Mouse (Mus musculus) embryonic facial prominence, embryonic 14.5 days (tissue): ENCODE results near the gene Poll. TPM values are rescaled to one million over a fixed set of nuclear protein-coding genes. Genes with fewer than 3 reads are reported as not detected.

Experiments used
- ATAC-seq: fragments of 200-750 bp; cut with Nextera tagmentation; 2 replicates; pipeline ENCODE4 v1.8.0; 2017; ENCODE audit warnings: low read depth, moderate number of reproducible peaks, moderate TSS enrichment
- DNase-seq: peaks from one replicate; pipeline ENCODE4 v3.0.0-alpha.2; 2015; ENCODE audit warnings: low spot score
- H3K27ac ChIP-seq: fragments of 300-500 bp; sonication (generic); replicated peaks from 2 replicates; pipeline ENCODE4 v1.5.1; 2014; ENCODE audit warnings: low read depth, mild to moderate bottlenecking, low read length, moderate library complexity
- H3K27me3 ChIP-seq: fragments of 300-500 bp; sonication (generic); replicated peaks from 2 replicates; pipeline ENCODE4 v1.6.1; 2014; ENCODE audit warnings: low read length; ENCODE audit not compliant: control insufficient read depth, insufficient read depth
- H3K36me3 ChIP-seq: fragments of 300-500 bp; sonication (generic); 2 replicates; pipeline ENCODE4 v1.6.1; 2014; ENCODE audit warnings: low read length, mixed read lengths; ENCODE audit not compliant: control insufficient read depth, insufficient read depth
- H3K4me1 ChIP-seq: fragments of 300-500 bp; sonication (generic); 2 replicates; pipeline ENCODE4 v1.6.1; 2014; ENCODE audit warnings: antibody characterized with exemption, low read length; ENCODE audit not compliant: control insufficient read depth, insufficient read depth
- H3K4me2 ChIP-seq: fragments of 300-500 bp; sonication (generic); 2 replicates; pipeline ENCODE4 v1.6.1; 2014; ENCODE audit warnings: low read depth, mild to moderate bottlenecking, low read length, moderate library complexity, mixed read lengths
- H3K4me3 ChIP-seq: fragments of 300-500 bp; sonication (generic); 2 replicates; pipeline ENCODE4 v1.5.1; 2014; ENCODE audit warnings: low read depth, mild to moderate bottlenecking, low read length
- H3K9ac ChIP-seq: fragments of 300-500 bp; sonication (generic); 2 replicates; pipeline ENCODE4 v1.6.1; 2014; ENCODE audit warnings: low read depth, mild to moderate bottlenecking, low read length, moderate library complexity, mixed read lengths
- H3K9me3 ChIP-seq: fragments of 300-500 bp; sonication (generic); 2 replicates; pipeline ENCODE4 v1.6.1; 2016; ENCODE audit warnings: low read length; ENCODE audit not compliant: control insufficient read depth
- WGBS: fragments of 180-500 bp; shearing (Covaris S2); extraction: QIAGEN DNeasy Blood & Tissue Kit; methylation state at CpG from one replicate; pipeline ENCODE4 v1.1.7; 2014; 5-methylcytosine and 5-hydroxymethylcytosine counted together
- polyA plus RNA-seq: library from polyadenylated mRNA; unstranded; fragments of >200 nt; fragmentation: Nextera tagmentation; extraction: Ambion mirVana; gene quantifications from 2 replicates; pipeline ENCODE4 v1.2.1, GENCODE M21; 2014

The Poll gene
- polyA plus RNA-seq, 1 experiment from 2014 or later: 11.1 TPM

- H3K9ac ChIP-seq: no peak overlapping the region
- 0 out of 2 replicates have a peak, but pooled peaks cover 8% of the 10 kb centered on the region for H3K36me3 ChIP-seq
- no peak overlapping the region for H3K4me3 ChIP-seq
- DNase-seq (no peak), ATAC-seq (no peak)
- H3K9me3 ChIP-seq: no peaks in the 10 kb centered on the region
- no peak overlapping the region for H3K27ac ChIP-seq
- H3K4me2 ChIP-seq: no peak overlapping the region
- H3K27me3 ChIP-seq: no peaks in the 10 kb centered on the region
- WGBS: 93% methylated on average over 6 of the region's 6 CpGs
- H3K4me1 ChIP-seq: no peaks in the 10 kb centered on the region; the same call in 1 of the 2 replicates
These were observed 35.1 kb upstream of the Poll start for GRCm38 (mm10) chr19:45595481-45595880.

GRCm38 (mm10) chr19:45594079-45594478 is 33.7 kb upstream of the Poll start:
- peaks cover 11% of the 10 kb centered on the region; the same call in 1 of the 2 replicates for H3K36me3 ChIP-seq
- H3K4me3 ChIP-seq: no peak overlapping the region
- H3K27me3 ChIP-seq: no peaks in the 10 kb centered on the region
- ATAC-seq: no peak
- DNase-seq: no peak
- H3K9me3 ChIP-seq: no peaks in the 10 kb centered on the region
- H3K4me2 ChIP-seq: no peak overlapping the region
- no peak overlapping the region for H3K9ac ChIP-seq
- WGBS: 91% methylated on average over 7 of the region's 7 CpGs
- no peaks in the 10 kb centered on the region; the same call in 1 of the 2 replicates for H3K4me1 ChIP-seq
- no peak overlapping the region for H3K27ac ChIP-seq

GRCm38 (mm10) chr19:45592916-45593315 is 32.6 kb upstream of the Poll start:
- WGBS: 85% methylated on average over 9 of the region's 9 CpGs
- no peak overlapping the region for H3K4me2 ChIP-seq
- H3K36me3 ChIP-seq: peaks cover 14% of the 10 kb centered on the region; the same call in 1 of the 2 replicates
- no peak overlapping the region for H3K9ac ChIP-seq
- H3K4me1 ChIP-seq: no peaks in the 10 kb centered on the region; the same call in 1 of the 2 replicates
- no peak overlapping the region for H3K27ac ChIP-seq
- H3K27me3 ChIP-seq: no peaks in the 10 kb centered on the region
- H3K9me3 ChIP-seq: no peaks in the 10 kb centered on the region
- DNase-seq: no peak
- H3K4me3 ChIP-seq: no peak overlapping the region
- ATAC-seq: no peak

DNA sequence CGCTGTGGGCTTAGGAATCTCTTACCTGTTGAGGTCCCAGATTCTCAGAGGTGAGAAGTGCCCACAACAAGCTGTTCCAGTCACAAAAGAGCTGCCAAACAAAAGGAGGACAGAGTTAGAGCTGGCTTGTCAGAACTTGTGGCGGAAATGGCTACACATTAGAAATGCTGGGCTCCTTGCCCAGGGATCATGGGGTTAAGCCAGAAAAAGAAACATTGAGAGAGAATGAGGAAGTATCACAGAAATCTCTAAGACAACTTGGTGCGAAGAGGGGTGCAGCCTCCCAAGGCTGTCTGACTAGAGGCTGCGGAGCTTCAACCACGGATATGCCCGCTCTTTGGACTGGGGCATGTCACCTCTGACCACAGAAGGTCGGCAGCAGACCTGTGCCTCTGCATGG is 31.4 kb upstream of the Poll start:
- 72% methylated on average over 7 of the region's 7 CpGs for WGBS
- Histone ChIP-seq H3K4me1 (no peaks in the 10 kb centered on the region; the same call in 1 of the 2 replicates), H3K9ac (no peak overlapping the region), H3K4me3 (no peak overlapping the region), H3K4me2 (no peak overlapping the region), H3K9me3 (no peaks in the 10 kb centered on the region), H3K36me3 (peaks cover 14% of the 10 kb centered on the region; the same call in 1 of the 2 replicates), H3K27ac (no peak overlapping the region), H3K27me3 (no peaks in the 10 kb centered on the region)
- ATAC-seq (no peak), DNase-seq (peak; percentile 71)

DNA sequence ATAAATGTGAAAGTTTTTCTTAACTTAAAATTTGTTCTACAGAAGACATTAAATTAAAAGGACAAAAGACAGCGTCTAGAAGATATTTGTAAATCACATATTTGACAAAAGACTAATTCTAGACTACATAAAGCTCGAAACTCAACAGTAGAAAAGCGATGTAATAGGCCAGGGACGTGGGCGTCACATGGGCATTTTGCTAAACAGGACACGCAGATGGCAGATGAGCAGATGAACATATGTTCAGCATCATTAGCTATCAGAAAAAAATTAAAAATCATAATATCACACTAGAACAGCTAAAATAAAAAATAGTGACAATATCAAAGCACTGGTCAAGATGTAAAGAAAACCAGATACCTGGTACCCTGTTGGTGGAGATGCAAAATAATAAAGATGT is 29.4 kb upstream of the Poll start:
- peaks cover 14% of the 10 kb centered on the region; the same call in 1 of the 2 replicates for H3K36me3 ChIP-seq
- H3K9me3 ChIP-seq: no peaks in the 10 kb centered on the region
- H3K27me3 ChIP-seq: no peaks in the 10 kb centered on the region
- no peak overlapping the region for H3K4me2 ChIP-seq
- DNase-seq (no peak), ATAC-seq (no peak)
- H3K9ac ChIP-seq: no peak overlapping the region
- no peak overlapping the region for H3K27ac ChIP-seq
- 92% methylated on average over 6 of the region's 6 CpGs for WGBS
- no peaks in the 10 kb centered on the region; the same call in 1 of the 2 replicates for H3K4me1 ChIP-seq
- H3K4me3 ChIP-seq: no peak overlapping the region

DNA sequence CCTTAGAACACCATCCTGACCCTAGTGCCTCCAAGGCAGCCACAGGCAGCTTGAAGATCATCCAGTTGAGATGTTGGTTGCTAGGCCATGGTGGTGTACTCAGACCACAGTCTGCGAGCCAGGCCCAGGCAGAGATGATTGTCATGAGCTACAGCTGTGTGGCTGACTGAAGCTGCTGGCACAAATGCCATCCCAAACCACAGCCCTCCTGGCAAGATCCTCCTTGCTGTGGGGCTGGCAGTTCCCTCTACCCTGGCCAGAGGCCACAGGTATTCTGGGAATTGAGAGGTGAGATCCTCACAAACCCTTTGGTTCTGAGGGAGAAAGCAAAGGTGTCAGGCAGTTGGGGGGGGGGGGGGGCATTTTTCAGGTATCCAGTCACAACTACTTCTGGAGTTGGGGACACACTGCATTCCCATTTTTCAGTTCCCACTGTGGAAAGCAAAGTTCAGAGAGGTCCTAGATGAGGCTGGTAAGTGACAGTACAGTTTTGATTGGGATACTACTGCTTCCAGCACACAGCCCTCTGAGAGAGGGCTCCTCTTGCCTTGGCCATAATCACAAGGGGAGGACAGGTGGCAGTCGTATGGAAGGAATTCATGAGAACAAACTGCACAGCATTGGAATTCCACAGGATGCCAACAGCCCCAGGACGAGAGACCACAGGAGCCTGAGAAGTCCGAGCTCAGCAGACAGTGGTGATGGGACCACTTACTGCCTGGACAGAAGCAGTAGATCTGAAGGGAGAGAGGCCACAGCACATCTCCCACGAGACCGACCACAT is 27.4 kb upstream of the Poll start:
- no peak overlapping the region for H3K27ac ChIP-seq
- no peak for ATAC-seq
- no peaks in the 10 kb centered on the region for H3K9me3 ChIP-seq
- DNase-seq: no peak
- WGBS: 73% methylated on average over 6 of the region's 6 CpGs
- no peak overlapping the region for H3K9ac ChIP-seq
- no peaks in the 10 kb centered on the region for H3K4me1 ChIP-seq
- H3K36me3 ChIP-seq: peaks cover 14% of the 10 kb centered on the region; the same call in 1 of the 2 replicates
- no peak overlapping the region for H3K4me2 ChIP-seq
- no peaks in the 10 kb centered on the region for H3K27me3 ChIP-seq
- H3K4me3 ChIP-seq: no peak overlapping the region

- Histone ChIP-seq H3K36me3 (peaks cover 14% of the 10 kb centered on the region; the same call in 1 of the 2 replicates), H3K9ac (no peak overlapping the region), H3K4me2 (no peak overlapping the region), H3K4me1 (peaks cover 7% of the 10 kb centered on the region; the same call in 1 of the 2 replicates), H3K9me3 (no peaks in the 10 kb centered on the region), H3K27ac (no peak overlapping the region), H3K4me3 (no peak overlapping the region), H3K27me3 (no peaks in the 10 kb centered on the region)
- ATAC-seq: no peak; the same call in 1 of the 2 replicates
- no peak for DNase-seq
- 53% methylated on average over 3 of the region's 3 CpGs for WGBS
These were observed 26.5 kb upstream of the Poll start for GRCm38 (mm10) chr19:45586850-45587249.

DNA sequence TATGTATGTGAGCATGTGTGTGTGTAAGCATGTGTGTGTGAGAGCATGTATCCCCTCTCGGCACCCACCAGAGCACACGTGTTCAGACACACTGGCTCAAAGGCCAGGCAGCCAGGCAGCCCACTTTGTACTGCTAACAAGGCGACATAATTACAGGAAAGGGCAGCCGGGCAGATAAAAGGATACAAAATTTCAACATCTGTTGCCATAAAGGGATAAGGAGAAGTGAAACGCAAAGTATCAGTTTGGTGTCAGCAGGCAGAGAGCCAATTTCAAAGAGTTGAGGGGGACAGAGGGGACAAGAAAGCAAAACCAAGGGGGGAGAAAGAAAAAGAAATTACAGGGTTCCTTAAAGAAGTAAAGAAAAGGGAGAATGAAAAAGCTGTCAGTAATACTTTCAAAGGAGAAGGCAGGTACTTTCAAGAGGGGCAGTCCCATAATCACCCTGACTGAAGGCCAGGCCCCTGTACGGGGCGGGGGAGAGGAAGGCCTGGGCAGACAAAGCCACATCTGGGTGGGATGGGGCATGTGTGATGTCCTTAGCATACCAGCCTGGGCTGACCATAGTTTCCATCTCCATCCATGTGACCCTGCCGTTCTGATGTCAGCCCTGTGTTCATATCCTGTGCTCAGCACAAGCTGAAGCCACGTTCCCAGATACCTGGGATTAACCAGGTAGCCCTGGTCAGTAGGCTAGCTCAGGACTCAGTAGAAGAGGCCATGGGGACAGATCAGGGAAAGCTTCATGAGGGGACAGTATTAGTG is 24.7 kb upstream of the Poll start:
- H3K9me3 ChIP-seq: no peaks in the 10 kb centered on the region
- no peak overlapping the region for H3K4me2 ChIP-seq
- H3K27me3 ChIP-seq: no peaks in the 10 kb centered on the region
- 46% methylated on average over 9 of the region's 9 CpGs for WGBS
- ATAC-seq (no peak), DNase-seq (no peak)
- H3K4me3 ChIP-seq: no peak overlapping the region
- peaks cover 8% of the 10 kb centered on the region; the same call in 1 of the 2 replicates for H3K4me1 ChIP-seq
- 0 out of 2 replicates have a peak, but pooled peaks cover 3% of the 10 kb centered on the region for H3K36me3 ChIP-seq
- H3K27ac ChIP-seq: no peak overlapping the region
- no peak overlapping the region for H3K9ac ChIP-seq
